Mouse (Mus musculus) cerebellum, adult 2 months (tissue): ENCODE measurements at regions not wholly inside any gene's neighbourhood (a gene's known extent, or its start where the extent isn't known, plus 50 kb on each side); places are given as distances from the start of the nearest gene placed in this dataset.

Source experiments
- DNase-seq, 2 experiments: peaks; one replicate each; pipeline ENCODE4 v3.0.0; 2021
- H3K27ac ChIP-seq: fragments of 200-500 bp; 2 replicates; pipeline ENCODE4 v1.5.1; 2012; ENCODE audit warnings: low read length, control low read depth, inconsistent platforms; ENCODE audit not compliant: insufficient read depth
- H3K27me3 ChIP-seq: fragments of 200-500 bp; 2 replicates; pipeline ENCODE4 v1.6.1; 2012; ENCODE audit warnings: inconsistent platforms, mild to moderate bottlenecking, low read length, moderate library complexity; ENCODE audit not compliant: control insufficient read depth, insufficient read depth
- H3K4me1 ChIP-seq: fragments of 200-500 bp; 2 replicates; pipeline ENCODE4 v1.6.1; 2011; ENCODE audit warnings: low read length; ENCODE audit not compliant: control insufficient read depth, insufficient read depth
- H3K4me3 ChIP-seq: fragments of 200-500 bp; replicated peaks from 2 replicates; pipeline ENCODE3; 2011; ENCODE audit warnings: mild to moderate bottlenecking, low read depth, low read length, control low read depth; ENCODE audit not compliant: insufficient read depth
- CTCF ChIP-seq: fragments of 200-500 bp; IDR thresholded peaks from 2 replicates; pipeline ENCODE4 v1.5.1; 2011; ENCODE audit warnings: low read depth, mild to moderate bottlenecking, control low read depth, low read length, moderate library complexity, borderline replicate concordance; ENCODE audit not compliant: insufficient read depth
- POLR2A ChIP-seq: fragments of 200-500 bp; IDR thresholded peaks from 2 replicates; pipeline ENCODE4 v1.6.1; 2011; ENCODE audit warnings: low read length, control low read depth, borderline replicate concordance; ENCODE audit not compliant: insufficient read depth
- WGBS: fragments of 180-500 bp; shearing (Covaris S2); methylation state at CpG from one replicate; pipeline ENCODE4 v1.1.7; 2018; 5-methylcytosine and 5-hydroxymethylcytosine counted together

DNA sequence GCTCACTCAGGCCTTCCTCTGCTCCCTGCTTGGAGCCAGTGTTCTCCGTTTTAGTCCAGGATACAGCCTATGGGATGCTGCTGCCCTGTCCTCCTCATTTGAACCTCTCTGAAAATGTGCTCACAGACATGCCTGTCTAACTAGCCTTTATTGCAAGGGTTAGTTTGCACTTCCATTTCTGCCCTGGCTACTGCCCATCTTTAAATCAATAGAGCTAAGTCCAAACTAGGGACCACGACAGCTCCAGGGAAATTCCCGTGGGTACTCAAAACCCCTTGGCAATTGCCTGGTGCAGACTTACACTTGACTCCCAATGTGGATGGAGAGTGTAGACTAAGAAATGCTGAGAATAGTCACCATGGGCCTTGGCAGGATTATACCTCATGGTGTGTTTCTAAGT is 276.4 kb downstream of the Glrx3 start:
- Histone ChIP-seq H3K27me3 (no peaks in the 10 kb centered on the region), H3K4me1 (no peaks in the 10 kb centered on the region; the same call in 1 of the 2 replicates), H3K27ac (no peak overlapping the region), H3K4me3 (no peak overlapping the region)
- TF ChIP-seq POLR2A: no peak
- no peak for TF ChIP-seq CTCF
- no peak for DNase-seq
- 52% methylated on average over 3 of the region's 3 CpGs for WGBS

- Histone ChIP-seq H3K4me1 (no peaks in the 10 kb centered on the region; the same call in 1 of the 2 replicates), H3K27me3 (no peaks in the 10 kb centered on the region), H3K4me3 (no peak overlapping the region), H3K27ac (no peak overlapping the region)
- DNase-seq: no peak
- TF ChIP-seq CTCF: no peak
- no peak for TF ChIP-seq POLR2A
- WGBS: 38% methylated on average over 12 of the region's 12 CpGs
Measured at GRCm38 (mm10) chr7:137714318-137714962, 277.0 kb downstream of the Glrx3 start.

- no peaks in the 10 kb centered on the region; the same call in 1 of the 2 replicates for H3K4me1 ChIP-seq
- H3K4me3 ChIP-seq: no peak overlapping the region
- no peak overlapping the region for H3K27ac ChIP-seq
- DNase-seq: no peak
- WGBS: 30% methylated on average over 6 of the region's 6 CpGs
- H3K27me3 ChIP-seq: no peaks in the 10 kb centered on the region
- TF ChIP-seq CTCF (no peak), POLR2A (no peak)
Measured at GRCm38 (mm10) chr7:137715126-137715900, 277.9 kb downstream of the Glrx3 start.

GRCm38 (mm10) chr7:137723361-137724040 is 286.1 kb downstream of the Glrx3 start:
- H3K27ac ChIP-seq: no peak overlapping the region
- 40% methylated on average over 7 of the region's 7 CpGs for WGBS

GRCm38 (mm10) chr7:137726031-137726430 is 288.6 kb downstream of the Glrx3 start:
- H3K27ac ChIP-seq: no peak overlapping the region
- 40% methylated on average over 7 of the region's 7 CpGs for WGBS
- TF ChIP-seq CTCF: no peak
- no peak for TF ChIP-seq POLR2A
- H3K4me3 ChIP-seq: no peak overlapping the region
- no peaks in the 10 kb centered on the region for H3K4me1 ChIP-seq
- DNase-seq: no peak
- H3K27me3 ChIP-seq: no peaks in the 10 kb centered on the region; the same call in 1 of the 2 replicates

More at GRCm38 (mm10) chr7:137723361-137724040, 286.1 kb downstream of the Glrx3 start:
- peak; percentile 12 to 16 for DNase-seq
- no peaks in the 10 kb centered on the region; the same call in 1 of the 2 replicates for H3K27me3 ChIP-seq
- TF ChIP-seq POLR2A (no peak), CTCF (no peak)
- H3K4me3 ChIP-seq: no peak overlapping the region
- no peaks in the 10 kb centered on the region for H3K4me1 ChIP-seq

GRCm38 (mm10) chr7:137735873-137736527 is 298.6 kb downstream of the Glrx3 start:
- Histone ChIP-seq H3K27me3 (no peaks in the 10 kb centered on the region), H3K4me3 (no peak overlapping the region), H3K27ac (no peak overlapping the region), H3K4me1 (no peaks in the 10 kb centered on the region)
- WGBS: 75% methylated on average over 5 of the region's 5 CpGs
- no peak for DNase-seq
- TF ChIP-seq CTCF (no peak), POLR2A (no peak)

DNA sequence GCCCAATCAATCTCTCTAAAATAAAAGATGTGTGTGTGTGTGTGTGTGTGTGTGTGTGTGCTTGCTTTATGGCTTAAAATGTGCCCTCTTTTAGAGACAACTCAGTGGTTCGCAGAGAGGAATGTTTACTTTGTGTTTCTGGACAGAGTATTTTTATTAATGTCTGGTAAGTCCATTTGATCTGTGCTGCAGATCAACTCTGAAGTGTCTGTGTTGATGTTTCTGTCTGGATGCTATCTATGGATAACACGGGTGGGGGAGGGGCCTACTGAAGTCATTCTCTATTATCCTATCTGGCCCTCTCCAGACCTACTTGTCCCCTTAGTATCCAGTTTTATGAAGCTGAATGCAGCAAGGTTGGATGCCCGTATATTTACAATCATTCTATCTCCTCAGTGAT is 304.3 kb downstream of the Glrx3 start:
- TF ChIP-seq CTCF: no peak
- no peak for TF ChIP-seq POLR2A
- WGBS: 94% methylated on average over 3 of the region's 3 CpGs
- H3K27me3 ChIP-seq: no peaks in the 10 kb centered on the region; the same call in 1 of the 2 replicates
- H3K4me1 ChIP-seq: no peaks in the 10 kb centered on the region
- H3K4me3 ChIP-seq: no peak overlapping the region
- H3K27ac ChIP-seq: no peak overlapping the region
- no peak for DNase-seq
